Mouse (Mus musculus) layer of hippocampus, postnatal 36 days (tissue): Measurements from ENCODE around the gene Gm17019. TPM values are rescaled to one million over a fixed set of nuclear protein-coding genes. Genes with fewer than 3 reads are reported as not detected.
"Not testable (repeated sequence)": the region's sequence is repeated elsewhere in the genome, so short reads cannot be mapped to it uniquely, and the experiment has no call there.

ENCODE experiments used
- DNase-seq, 2 experiments: peaks; one replicate each; pipeline ENCODE4 v3.0.0; 2022
- total RNA-seq, 2 experiments: library from RNA; stranded (reverse); gene quantifications; 2 replicates each; pipeline ENCODE4 v1.2.3; 2021

Gene Gm17019
- not detected for total RNA-seq

- not testable (repeated sequence) for DNase-seq
Observed at GRCm38 (mm10) chr5:15032898-15033297, at the start of gene Gm17019. Gene Gm17019 (minus strand): TSS chr5:15032998.

GRCm38 (mm10) chr5:15062385-15062715 is 29.6 kb upstream of the Gm17019 start:
- DNase-seq: not testable (repeated sequence)

- DNase-seq: not testable (repeated sequence)
Observed at GRCm38 (mm10) chr5:15061638-15062384, 29.0 kb upstream of the Gm17019 start.

GRCm38 (mm10) chr5:15054151-15055025 is 21.6 kb upstream of the Gm17019 start:
- not testable (repeated sequence) for DNase-seq

GRCm38 (mm10) chr5:15053606-15053962 is 20.8 kb upstream of the Gm17019 start:
- DNase-seq: not testable (repeated sequence)

- not testable (repeated sequence) for DNase-seq
Observed at GRCm38 (mm10) chr5:15052945-15053605, 20.3 kb upstream of the Gm17019 start.

GRCm38 (mm10) chr5:15050807-15051206 is 18.0 kb upstream of the Gm17019 start:
- DNase-seq: not testable (repeated sequence)

- not testable (repeated sequence) for DNase-seq
Observed at GRCm38 (mm10) chr5:15044830-15045767, 12.3 kb upstream of the Gm17019 start.

- not testable (repeated sequence) for DNase-seq
Observed at GRCm38 (mm10) chr5:15040784-15041183, 8.0 kb upstream of the Gm17019 start.

GRCm38 (mm10) chr5:15039984-15040383 is 7.2 kb upstream of the Gm17019 start:
- not testable (repeated sequence) for DNase-seq

- DNase-seq: not testable (repeated sequence)
Observed at GRCm38 (mm10) chr5:15024316-15024715, 8.5 kb downstream of the Gm17019 start.

GRCm38 (mm10) chr5:15020067-15020466 is 12.7 kb downstream of the Gm17019 start:
- DNase-seq: not testable (repeated sequence)

GRCm38 (mm10) chr5:15010639-15011582 is 21.9 kb downstream of the Gm17019 start:
- DNase-seq: not testable (repeated sequence)

GRCm38 (mm10) chr5:15006907-15007306 is 25.9 kb downstream of the Gm17019 start:
- DNase-seq: not testable (repeated sequence)

- not testable (repeated sequence) for DNase-seq
Observed at GRCm38 (mm10) chr5:15006288-15006687, 26.5 kb downstream of the Gm17019 start.

- not testable (repeated sequence) for DNase-seq
Observed at GRCm38 (mm10) chr5:15005584-15005983, 27.2 kb downstream of the Gm17019 start.

- DNase-seq: not testable (repeated sequence)
Observed at GRCm38 (mm10) chr5:15004569-15005562, 27.9 kb downstream of the Gm17019 start.

- DNase-seq: not testable (repeated sequence)
Observed at GRCm38 (mm10) chr5:14998077-14998476, 34.7 kb downstream of the Gm17019 start.

- not testable (repeated sequence) for DNase-seq
Observed at GRCm38 (mm10) chr5:14997556-14997955, 35.2 kb downstream of the Gm17019 start.
